Mouse (Mus musculus): ENCODE data around the gene Gm3238. TPM values are rescaled to one million over a fixed set of nuclear protein-coding genes. Genes with fewer than 3 reads are reported as not detected.
"Not testable (repeated sequence)": the region's sequence is repeated elsewhere in the genome, so short reads cannot be mapped to it uniquely, and the experiment has no call there.

Gene Gm3238
- polyA plus RNA-seq, 1 experiment from 2014 or later, result not detected

GRCm38 (mm10) chr10:77798921-77799508 lies 27.9 kb upstream of the Gm3238 start, which contains the start of gene Gm19668:
Gm19668 (minus strand) TSS chr10:77799133.
- TF ChIP-seq CTCF (IDR thresholded peaks at IDR 0.05; ENCODE audit: low read depth), result no peak
- WGBS, result 43% methylated on average over 8 of the region's 8 CpGs
- no peaks in the 10 kb centered on the region; the same call in 1 of the 2 replicates for H3K4me1 ChIP-seq (replicated peaks; ENCODE audit: control insufficient read depth, insufficient read depth, low read length)
- H3K9ac ChIP-seq (ENCODE audit: low read depth, low read length), result no peak within 1 kb of the TSS
- no peaks in the 10 kb centered on the region for H3K9me3 ChIP-seq (ENCODE audit: control insufficient read depth)
- H3K27ac ChIP-seq (ENCODE audit: low read depth, low read length), result no peak within 1 kb of the TSS
- H3K4me3 ChIP-seq (ENCODE audit: low read depth, low read length), result no peak within 1 kb of the TSS
- H3K36me3 ChIP-seq (ENCODE audit: control insufficient read depth, insufficient read depth), result no peaks in the 10 kb centered on the region
- no peaks in the 10 kb centered on the region for H3K27me3 ChIP-seq (replicated peaks; ENCODE audit: control insufficient read depth, insufficient read depth, low read length)
- ATAC-seq, result peak; percentile 65
- H3K4me2 ChIP-seq (replicated peaks; ENCODE audit: low read depth), result no peak within 1 kb of the TSS

- not testable (repeated sequence) for H3K4me3 ChIP-seq (ENCODE audit: low read depth, low read length); H3K36me3 ChIP-seq (ENCODE audit: control insufficient read depth, insufficient read depth); H3K4me1 ChIP-seq (replicated peaks; ENCODE audit: control insufficient read depth, insufficient read depth, low read length); H3K9me3 ChIP-seq (ENCODE audit: control insufficient read depth); ATAC-seq; H3K9ac ChIP-seq (ENCODE audit: low read depth, low read length); H3K4me2 ChIP-seq (replicated peaks; ENCODE audit: low read depth); H3K27me3 ChIP-seq (replicated peaks; ENCODE audit: control insufficient read depth, insufficient read depth, low read length); H3K27ac ChIP-seq (ENCODE audit: low read depth, low read length)
- WGBS, result 71% methylated on average over 2 of the region's 3 CpGs
These were observed 27.2 kb upstream of the Gm3238 start for GRCm38 (mm10) chr10:77798164-77798920.

GRCm38 (mm10) chr10:77797677-77798076 lies 26.6 kb upstream of the Gm3238 start:
- Histone ChIP-seq H3K4me3 (ENCODE audit: low read depth, low read length) (no peak overlapping the region), H3K27me3 (replicated peaks; ENCODE audit: control insufficient read depth, insufficient read depth, low read length) (no peaks in the 10 kb centered on the region), H3K9me3 (ENCODE audit: control insufficient read depth) (no peaks in the 10 kb centered on the region), H3K27ac (ENCODE audit: low read depth, low read length) (no peak overlapping the region), H3K36me3 (ENCODE audit: control insufficient read depth, insufficient read depth) (no peaks in the 10 kb centered on the region), H3K4me1 (replicated peaks; ENCODE audit: control insufficient read depth, insufficient read depth, low read length) (no peaks in the 10 kb centered on the region; the same call in 1 of the 2 replicates), H3K9ac (ENCODE audit: low read depth, low read length) (no peak overlapping the region), H3K4me2 (replicated peaks; ENCODE audit: low read depth) (no peak overlapping the region)
- no peak for ATAC-seq
- WGBS, result 30% methylated on average over 3 of the region's 3 CpGs
- TF ChIP-seq CTCF (IDR thresholded peaks at IDR 0.05; ENCODE audit: low read depth), result no peak

DNA sequence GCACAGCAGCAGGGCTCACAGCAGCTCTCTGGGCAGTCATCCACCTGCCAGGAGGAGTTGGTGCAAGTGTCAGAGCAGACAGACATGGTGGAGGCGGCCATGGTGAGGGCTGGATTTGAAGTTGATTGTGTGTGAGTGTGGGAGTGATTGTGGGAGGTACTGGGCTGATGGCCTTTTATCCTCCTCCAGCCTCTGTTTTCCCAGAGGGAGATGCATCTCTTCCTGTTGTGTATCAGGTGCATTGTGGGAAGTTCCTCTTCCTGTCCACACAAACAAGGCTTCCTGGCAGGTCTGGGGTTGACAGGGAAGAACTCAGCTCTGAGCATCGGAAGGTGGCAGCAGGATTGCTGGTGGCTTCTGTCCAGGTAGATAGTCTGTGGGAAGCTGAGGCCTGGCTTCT lies 23.9 kb upstream of the Gm3238 start, which contains the start of gene Gm9639:
Gm9639 (minus strand) TSS at position 101 of the 400 bp plus-strand sequence.
- Histone ChIP-seq H3K4me1 (replicated peaks; ENCODE audit: control insufficient read depth, insufficient read depth, low read length) (no peaks in the 10 kb centered on the region; the same call in 1 of the 2 replicates), H3K4me3 (ENCODE audit: low read depth, low read length) (no peak within 1 kb of the TSS), H3K27ac (ENCODE audit: low read depth, low read length) (no peak within 1 kb of the TSS), H3K4me2 (replicated peaks; ENCODE audit: low read depth) (no peak within 1 kb of the TSS), H3K9ac (ENCODE audit: low read depth, low read length) (no peak within 1 kb of the TSS), H3K9me3 (ENCODE audit: control insufficient read depth) (no peaks in the 10 kb centered on the region), H3K27me3 (replicated peaks; ENCODE audit: control insufficient read depth, insufficient read depth, low read length) (no peaks in the 10 kb centered on the region), H3K36me3 (ENCODE audit: control insufficient read depth, insufficient read depth) (no peaks in the 10 kb centered on the region)
- WGBS, result 54% methylated on average over 2 of the region's 2 CpGs
- no peak for ATAC-seq
- no peak for TF ChIP-seq CTCF (IDR thresholded peaks at IDR 0.05; ENCODE audit: low read depth)

- Histone ChIP-seq H3K4me2 (replicated peaks; ENCODE audit: low read depth) (no peak overlapping the region), H3K36me3 (ENCODE audit: control insufficient read depth, insufficient read depth) (no peaks in the 10 kb centered on the region), H3K4me1 (replicated peaks; ENCODE audit: control insufficient read depth, insufficient read depth, low read length) (no peaks in the 10 kb centered on the region), H3K9ac (ENCODE audit: low read depth, low read length) (no peak overlapping the region), H3K27ac (ENCODE audit: low read depth, low read length) (no peak overlapping the region), H3K9me3 (ENCODE audit: control insufficient read depth) (no peaks in the 10 kb centered on the region), H3K27me3 (replicated peaks; ENCODE audit: control insufficient read depth, insufficient read depth, low read length) (no peaks in the 10 kb centered on the region), H3K4me3 (ENCODE audit: low read depth, low read length) (no peak overlapping the region)
- ATAC-seq, result no peak
- 87% methylated on average over 2 of the region's 2 CpGs for WGBS
- TF ChIP-seq CTCF (IDR thresholded peaks at IDR 0.05; ENCODE audit: low read depth), result no peak
These were observed 17.5 kb upstream of the Gm3238 start for GRCm38 (mm10) chr10:77788621-77789020.

- not testable (repeated sequence) for ATAC-seq; H3K9ac ChIP-seq (ENCODE audit: low read depth, low read length); H3K27me3 ChIP-seq (replicated peaks; ENCODE audit: control insufficient read depth, insufficient read depth, low read length); H3K27ac ChIP-seq (ENCODE audit: low read depth, low read length); H3K4me3 ChIP-seq (ENCODE audit: low read depth, low read length); H3K36me3 ChIP-seq (ENCODE audit: control insufficient read depth, insufficient read depth); H3K9me3 ChIP-seq (ENCODE audit: control insufficient read depth); H3K4me2 ChIP-seq (replicated peaks; ENCODE audit: low read depth); H3K4me1 ChIP-seq (replicated peaks; ENCODE audit: control insufficient read depth, insufficient read depth, low read length)
- WGBS, result no CpG with 5 or more reads among the region's 1 CpGs
These were observed 16.8 kb upstream of the Gm3238 start, which contains the start of gene Gm7137 for GRCm38 (mm10) chr10:77787876-77788275. Gm7137 (minus strand) TSS chr10:77788200.

DNA sequence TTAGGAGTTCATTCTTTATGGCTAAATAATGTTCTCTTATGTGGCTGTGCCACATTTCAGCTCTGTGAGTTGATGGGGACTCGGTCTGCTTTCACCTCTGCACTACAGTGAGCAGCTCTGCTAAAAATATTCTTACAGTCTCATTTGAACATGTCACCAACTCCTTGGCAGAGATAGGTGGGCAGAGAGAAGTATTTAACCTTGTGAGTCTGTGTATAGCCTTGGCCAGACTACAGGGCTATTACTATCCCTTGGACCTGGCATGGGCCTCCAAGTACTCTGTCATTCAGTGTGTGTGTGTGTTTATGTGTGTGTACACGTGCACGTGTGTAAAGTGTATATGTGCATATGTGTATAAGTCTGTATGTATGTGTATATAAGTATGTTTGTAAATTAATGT lies 12.3 kb upstream of the Gm3238 start:
- H3K9ac ChIP-seq (ENCODE audit: low read depth, low read length); ATAC-seq; H3K36me3 ChIP-seq (ENCODE audit: control insufficient read depth, insufficient read depth); H3K4me3 ChIP-seq (ENCODE audit: low read depth, low read length); H3K4me1 ChIP-seq (replicated peaks; ENCODE audit: control insufficient read depth, insufficient read depth, low read length); H3K9me3 ChIP-seq (ENCODE audit: control insufficient read depth); H3K27me3 ChIP-seq (replicated peaks; ENCODE audit: control insufficient read depth, insufficient read depth, low read length); H3K4me2 ChIP-seq (replicated peaks; ENCODE audit: low read depth); H3K27ac ChIP-seq (ENCODE audit: low read depth, low read length): not testable (repeated sequence)
- 86% methylated on average over 1 of the region's 3 CpGs for WGBS

DNA sequence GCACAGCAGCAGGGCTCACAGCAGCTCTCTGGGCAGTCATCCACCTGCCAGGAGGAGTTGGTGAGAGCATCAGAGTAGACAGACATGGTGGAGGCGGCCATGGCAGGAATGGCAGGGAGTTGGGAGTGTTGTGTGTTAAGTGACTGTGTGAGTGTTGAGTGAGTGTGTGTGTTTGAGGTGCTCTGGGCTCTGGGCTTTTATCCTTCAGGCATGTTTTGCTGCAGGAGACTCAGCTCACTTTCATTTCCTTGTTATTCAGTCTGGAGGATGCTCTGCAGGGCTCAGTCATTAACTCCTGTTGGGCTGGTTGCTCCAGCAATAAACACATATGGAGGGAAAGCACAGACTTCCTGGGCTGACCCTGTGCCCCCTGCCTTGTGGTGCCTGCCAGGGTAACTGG lies 11.3 kb upstream of the Gm3238 start, which contains the start of gene Gm3250:
Gm3250 (minus strand) TSS at position 101 of the 400 bp plus-strand sequence.
- not testable (repeated sequence) for H3K36me3 ChIP-seq (ENCODE audit: control insufficient read depth, insufficient read depth); H3K9ac ChIP-seq (ENCODE audit: low read depth, low read length); H3K4me3 ChIP-seq (ENCODE audit: low read depth, low read length); H3K27ac ChIP-seq (ENCODE audit: low read depth, low read length); H3K4me1 ChIP-seq (replicated peaks; ENCODE audit: control insufficient read depth, insufficient read depth, low read length); H3K27me3 ChIP-seq (replicated peaks; ENCODE audit: control insufficient read depth, insufficient read depth, low read length); H3K9me3 ChIP-seq (ENCODE audit: control insufficient read depth); H3K4me2 ChIP-seq (replicated peaks; ENCODE audit: low read depth); ATAC-seq
- 67% methylated on average over 1 of the region's 1 CpGs for WGBS

DNA sequence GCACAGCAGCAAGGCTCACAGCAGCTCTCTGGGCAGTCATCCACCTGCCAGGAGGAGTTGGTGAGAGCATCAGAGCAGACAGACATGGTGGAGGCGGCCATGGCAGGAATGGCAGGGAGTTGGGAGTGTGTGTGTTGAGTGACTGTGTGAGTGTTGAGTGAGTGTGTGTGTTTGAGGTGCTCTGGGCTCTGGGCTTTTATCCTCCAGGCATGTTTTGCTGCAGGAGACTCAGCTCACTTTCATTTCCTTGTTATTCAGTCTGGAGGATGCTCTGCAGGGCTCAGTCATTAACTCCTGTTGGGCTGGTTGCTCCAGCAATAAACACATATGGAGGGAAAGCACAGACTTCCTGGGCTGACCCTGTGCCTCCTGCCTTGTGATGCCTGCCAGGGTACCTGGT lies 5.7 kb upstream of the Gm3238 start, which contains the start of gene Gm7138:
Gm7138 (minus strand) TSS at position 101 of the 400 bp plus-strand sequence.
- not testable (repeated sequence) for H3K4me2 ChIP-seq (replicated peaks; ENCODE audit: low read depth); H3K9ac ChIP-seq (ENCODE audit: low read depth, low read length); H3K27me3 ChIP-seq (replicated peaks; ENCODE audit: control insufficient read depth, insufficient read depth, low read length); H3K4me3 ChIP-seq (ENCODE audit: low read depth, low read length); H3K9me3 ChIP-seq (ENCODE audit: control insufficient read depth); H3K27ac ChIP-seq (ENCODE audit: low read depth, low read length); ATAC-seq; H3K36me3 ChIP-seq (ENCODE audit: control insufficient read depth, insufficient read depth); H3K4me1 ChIP-seq (replicated peaks; ENCODE audit: control insufficient read depth, insufficient read depth, low read length)
- no CpG with 5 or more reads among the region's 1 CpGs for WGBS

All from intestine, postnatal 0 days (tissue).